Mouse (Mus musculus) neural tube, embryonic 14.5 days (tissue): ENCODE results near the gene Peli1. TPM values are rescaled to one million over a fixed set of nuclear protein-coding genes. Genes with fewer than 3 reads are reported as not detected.

Experiments
- ATAC-seq: fragments of 200-750 bp; cut with Nextera tagmentation; 2 replicates; pipeline ENCODE4 v1.8.0; 2017; ENCODE audit warnings: low read depth, mild to moderate bottlenecking, moderate TSS enrichment, moderate library complexity
- H3K27ac ChIP-seq: fragments of 300-500 bp; sonication (generic); 2 replicates; pipeline ENCODE4 v1.5.1; 2014; ENCODE audit warnings: low read depth, mild to moderate bottlenecking, control low read depth, low read length, moderate library complexity, mixed read lengths
- H3K27me3 ChIP-seq: fragments of 300-500 bp; sonication (generic); 2 replicates; pipeline ENCODE4 v1.6.1; 2014; ENCODE audit warnings: low read length; ENCODE audit not compliant: control insufficient read depth, insufficient read depth
- H3K36me3 ChIP-seq: fragments of 300-500 bp; sonication (generic); 2 replicates; pipeline ENCODE4 v1.6.1; 2014; ENCODE audit warnings: low read length, mixed read lengths; ENCODE audit not compliant: control insufficient read depth, insufficient read depth
- H3K4me1 ChIP-seq: fragments of 300-500 bp; sonication (generic); 2 replicates; pipeline ENCODE4 v1.6.1; 2014; ENCODE audit warnings: low read length; ENCODE audit not compliant: control insufficient read depth, insufficient read depth
- H3K4me2 ChIP-seq: fragments of 300-500 bp; sonication (generic); 2 replicates; pipeline ENCODE4 v1.6.1; 2014; ENCODE audit warnings: mild to moderate bottlenecking, low read depth, low read length, control low read depth
- H3K4me3 ChIP-seq: fragments of 300-500 bp; sonication (generic); 2 replicates; pipeline ENCODE4 v1.5.1; 2014; ENCODE audit warnings: low read depth, low read length, control low read depth, mixed read lengths
- H3K9ac ChIP-seq: fragments of 300-500 bp; sonication (generic); replicated peaks from 2 replicates; pipeline ENCODE4 v1.6.1; 2014; ENCODE audit warnings: low read depth, mild to moderate bottlenecking, control low read depth, low read length, mixed read lengths
- H3K9me3 ChIP-seq: fragments of 300-500 bp; sonication (generic); 2 replicates; pipeline ENCODE4 v1.6.1; 2016; ENCODE audit warnings: low read length; ENCODE audit not compliant: control insufficient read depth
- WGBS: fragments of 180-500 bp; shearing (Covaris S2); extraction: QIAGEN DNeasy Blood & Tissue Kit; methylation state at CpG from one replicate; pipeline ENCODE4 v1.1.7; 2014; 5-methylcytosine and 5-hydroxymethylcytosine counted together
- polyA plus RNA-seq: library from polyadenylated mRNA; unstranded; fragments of >200 nt; fragmentation: Nextera tagmentation; extraction: Ambion mirVana; gene quantifications from 2 replicates; pipeline ENCODE4 v1.2.1, GENCODE M21; 2014

Gene Peli1
- polyA plus RNA-seq, 1 experiment from 2014 or later, result 84.6 TPM

GRCm38 (mm10) chr11:21122399-21122798 lies 31.3 kb downstream of the Peli1 start:
- WGBS, result 86% methylated on average over 2 of the region's 2 CpGs
- no peak for ATAC-seq
- Histone ChIP-seq H3K27me3 (no peaks in the 10 kb centered on the region), H3K4me3 (no peak overlapping the region), H3K9me3 (no peaks in the 10 kb centered on the region), H3K4me2 (no peak overlapping the region), H3K27ac (no peak overlapping the region), H3K9ac (no peak overlapping the region), H3K36me3 (no peaks in the 10 kb centered on the region), H3K4me1 (no peaks in the 10 kb centered on the region)

- H3K9ac ChIP-seq, result no peak overlapping the region
- WGBS, result 88% methylated on average over 2 of the region's 2 CpGs
Observed at GRCm38 (mm10) chr11:21131692-21132091, 40.6 kb downstream of the Peli1 start.

GRCm38 (mm10) chr11:21134875-21135451 lies 43.9 kb downstream of the Peli1 start:
- Histone ChIP-seq H3K9me3 (no peaks in the 10 kb centered on the region), H3K4me2 (no peak overlapping the region), H3K27me3 (no peaks in the 10 kb centered on the region), H3K4me3 (no peak overlapping the region), H3K4me1 (no peaks in the 10 kb centered on the region), H3K27ac (no peak overlapping the region), H3K9ac (no peak overlapping the region), H3K36me3 (0 out of 2 replicates have a peak, but pooled peaks cover 3% of the 10 kb centered on the region)
- no peak for ATAC-seq
- 90% methylated on average over 2 of the region's 2 CpGs for WGBS

More at GRCm38 (mm10) chr11:21131692-21132091, 40.6 kb downstream of the Peli1 start:
- Histone ChIP-seq H3K9me3 (no peaks in the 10 kb centered on the region), H3K27me3 (no peaks in the 10 kb centered on the region), H3K27ac (no peak overlapping the region), H3K4me1 (no peaks in the 10 kb centered on the region), H3K4me3 (no peak overlapping the region), H3K36me3 (0 out of 2 replicates have a peak, but pooled peaks cover 3% of the 10 kb centered on the region), H3K4me2 (no peak overlapping the region)
- ATAC-seq, result no peak

- no peak overlapping the region for H3K9ac ChIP-seq
- H3K36me3 ChIP-seq, result peaks cover 5% of the 10 kb centered on the region; the same call in 1 of the 2 replicates
- no peak for ATAC-seq
- H3K4me3 ChIP-seq, result no peak overlapping the region
- WGBS, result 100% methylated on average over 1 of the region's 1 CpGs
- H3K27ac ChIP-seq, result no peak overlapping the region
- H3K4me2 ChIP-seq, result no peak overlapping the region
- no peaks in the 10 kb centered on the region for H3K27me3 ChIP-seq
- no peaks in the 10 kb centered on the region for H3K4me1 ChIP-seq
- no peaks in the 10 kb centered on the region for H3K9me3 ChIP-seq
Observed at GRCm38 (mm10) chr11:21139453-21139852, 48.4 kb downstream of the Peli1 start.

- 91% methylated on average over 7 of the region's 7 CpGs for WGBS
- Histone ChIP-seq H3K27me3 (no peaks in the 10 kb centered on the region), H3K9ac (no peak overlapping the region), H3K4me3 (no peak overlapping the region), H3K27ac (no peak overlapping the region), H3K4me1 (no peaks in the 10 kb centered on the region), H3K9me3 (no peaks in the 10 kb centered on the region), H3K36me3 (peaks cover 8% of the 10 kb centered on the region; the same call in 1 of the 2 replicates), H3K4me2 (no peak overlapping the region)
- no peak for ATAC-seq
Observed at GRCm38 (mm10) chr11:21141242-21141641, 50.2 kb downstream of the Peli1 start.

GRCm38 (mm10) chr11:21141755-21142154 lies 50.7 kb downstream of the Peli1 start:
- Histone ChIP-seq H3K27me3 (no peaks in the 10 kb centered on the region), H3K9ac (no peak overlapping the region), H3K9me3 (no peaks in the 10 kb centered on the region), H3K36me3 (peaks cover 7% of the 10 kb centered on the region; the same call in 1 of the 2 replicates), H3K4me2 (no peak overlapping the region), H3K4me3 (no peak overlapping the region), H3K4me1 (no peaks in the 10 kb centered on the region), H3K27ac (no peak overlapping the region)
- WGBS, result 95% methylated on average over 4 of the region's 4 CpGs
- ATAC-seq, result no peak

- Histone ChIP-seq H3K27me3 (no peaks in the 10 kb centered on the region), H3K27ac (no peak overlapping the region), H3K4me3 (no peak overlapping the region), H3K4me1 (no peaks in the 10 kb centered on the region), H3K36me3 (peaks cover 14% of the 10 kb centered on the region; the same call in 1 of the 2 replicates), H3K4me2 (no peak overlapping the region), H3K9ac (no peak overlapping the region), H3K9me3 (no peaks in the 10 kb centered on the region)
- no peak for ATAC-seq
- WGBS, result 86% methylated on average over 4 of the region's 4 CpGs
Observed at GRCm38 (mm10) chr11:21149476-21149875, 58.4 kb downstream of the Peli1 start.

GRCm38 (mm10) chr11:21150316-21150715 lies 59.2 kb downstream of the Peli1 start:
- 90% methylated on average over 5 of the region's 5 CpGs for WGBS
- ATAC-seq, result no peak
- no peak overlapping the region for H3K9ac ChIP-seq
- H3K4me2 ChIP-seq, result no peak overlapping the region
- no peaks in the 10 kb centered on the region for H3K9me3 ChIP-seq
- no peaks in the 10 kb centered on the region for H3K27me3 ChIP-seq
- peaks cover 15% of the 10 kb centered on the region; the same call in 1 of the 2 replicates for H3K36me3 ChIP-seq
- no peak overlapping the region for H3K27ac ChIP-seq
- H3K4me3 ChIP-seq, result no peak overlapping the region
- H3K4me1 ChIP-seq, result no peaks in the 10 kb centered on the region

GRCm38 (mm10) chr11:21151672-21152071 lies 60.6 kb downstream of the Peli1 start:
- no peak for ATAC-seq
- H3K27ac ChIP-seq, result no peak overlapping the region
- H3K36me3 ChIP-seq, result peaks cover 11% of the 10 kb centered on the region; the same call in 1 of the 2 replicates
- H3K4me1 ChIP-seq, result no peaks in the 10 kb centered on the region
- H3K27me3 ChIP-seq, result no peaks in the 10 kb centered on the region
- H3K4me2 ChIP-seq, result no peak overlapping the region
- no peak overlapping the region for H3K4me3 ChIP-seq
- no peak overlapping the region for H3K9ac ChIP-seq
- WGBS, result 98% methylated on average over 1 of the region's 1 CpGs
- no peaks in the 10 kb centered on the region for H3K9me3 ChIP-seq
